Mouse (Mus musculus): ENCODE measurements around the gene Myo5c.

The Myo5c gene

DNA sequence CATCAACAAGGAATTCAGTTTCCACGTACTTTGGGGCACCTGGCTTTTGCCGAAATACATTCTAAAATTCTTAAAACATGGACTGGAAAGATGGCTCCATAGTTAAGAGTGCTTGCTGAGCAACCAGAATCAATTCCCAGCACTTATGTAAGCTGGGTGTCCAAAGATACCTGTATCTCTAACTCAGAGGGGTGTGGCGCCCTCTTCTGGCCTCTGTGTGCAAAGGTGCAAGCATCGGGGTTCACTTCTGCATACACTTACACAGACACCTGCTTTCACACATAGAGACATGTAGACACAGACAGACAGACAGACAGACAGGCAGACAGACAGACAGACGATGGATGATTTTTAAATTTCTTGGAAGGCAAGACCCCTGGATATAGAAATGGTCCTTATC lies 49.0 kb downstream of the Myo5c start:
- peak; percentile 35 to 74 for DNase-seq (ENCODE audit: low spot score in 2 of 2)

DNA sequence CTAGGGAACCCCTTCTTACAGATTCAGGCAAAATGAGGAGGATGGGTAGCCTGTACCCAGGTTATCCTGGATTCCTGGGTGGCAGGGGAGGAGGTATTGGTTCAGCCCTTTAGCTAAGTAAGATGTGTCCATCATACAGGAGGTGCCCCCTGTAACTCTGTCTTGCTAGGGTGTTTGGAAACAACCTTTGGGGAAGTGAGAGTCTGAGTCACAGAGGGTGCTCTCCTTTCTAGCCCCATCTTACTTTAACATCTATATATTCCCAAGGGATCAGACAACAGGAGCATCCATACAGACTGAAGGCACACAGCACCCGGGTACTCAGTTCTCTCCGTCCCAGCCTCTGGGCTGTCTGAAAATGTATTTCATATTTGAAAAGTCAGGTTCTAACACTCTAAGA lies 50.4 kb downstream of the Myo5c start:
- DNase-seq (ENCODE audit: low spot score in 2 of 2) = no peak

DNA sequence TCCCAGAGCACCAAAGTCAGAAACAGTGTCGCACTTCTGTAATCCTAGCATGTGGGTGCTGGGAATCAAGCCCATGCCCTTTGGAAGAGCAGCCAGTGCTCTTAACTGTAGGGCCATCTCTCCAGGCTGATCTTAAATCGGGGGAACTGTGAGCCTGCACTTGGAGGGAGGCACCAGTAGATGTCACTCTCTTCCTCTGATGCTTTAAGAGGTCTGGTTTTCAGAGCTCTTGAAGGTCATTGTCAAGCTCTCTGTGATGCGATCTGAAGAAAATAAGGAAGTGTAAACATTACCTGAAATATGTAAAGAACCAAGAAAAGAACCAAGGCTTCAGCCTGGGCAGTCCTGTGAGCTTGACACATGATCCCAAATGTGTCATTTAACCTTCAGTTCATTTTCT lies 51.0 kb downstream of the Myo5c start:
- DNase-seq (ENCODE audit: low spot score in 2 of 2) = no peak

DNA sequence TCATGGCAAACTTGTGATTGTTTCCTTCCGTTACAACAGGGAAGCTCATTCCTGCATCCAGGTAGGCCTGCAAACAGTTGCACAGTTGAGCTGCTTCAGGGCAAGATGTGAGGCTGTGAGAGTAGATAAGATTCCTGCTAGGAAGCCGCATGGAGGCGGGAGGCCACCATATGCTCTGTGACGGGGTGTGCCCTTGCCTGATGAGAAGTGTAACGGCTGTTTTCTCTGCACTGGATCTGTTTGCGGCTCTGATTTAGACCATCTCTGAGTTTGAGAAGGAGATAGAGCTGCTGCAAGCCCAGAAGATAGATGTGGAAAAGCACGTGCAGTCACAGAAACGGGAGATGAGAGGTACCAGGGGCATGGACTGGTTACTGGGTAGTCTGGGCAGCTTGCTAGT lies 51.8 kb downstream of the Myo5c start:
- no peak for DNase-seq (ENCODE audit: low spot score in 2 of 2)

GRCm38 (mm10) chr9:75285363-75285762 lies 53.5 kb downstream of the Myo5c start:
- DNase-seq (ENCODE audit: low spot score in 2 of 2) = no peak

DNA sequence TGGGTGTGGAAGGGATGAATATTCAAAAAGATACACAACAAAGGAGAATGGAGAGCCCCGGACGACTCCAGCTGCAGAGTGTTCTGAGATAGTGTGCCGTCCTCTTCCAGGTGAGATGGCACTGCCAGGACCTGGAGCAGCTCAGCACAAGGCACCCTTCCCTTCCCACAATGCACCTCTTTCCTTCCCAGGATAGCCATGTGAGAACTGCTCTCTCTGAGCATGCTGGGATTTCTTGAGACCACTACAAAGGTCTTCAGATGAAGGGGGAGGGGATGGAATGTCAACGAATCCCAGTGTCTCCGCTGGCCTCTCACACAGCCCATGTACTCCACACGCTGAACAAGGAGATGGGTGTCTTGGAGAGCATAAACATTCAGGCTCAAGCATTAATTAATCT lies 55.8 kb downstream of the Myo5c start:
- DNase-seq (ENCODE audit: low spot score in 2 of 2) = no peak

- no peak for DNase-seq (ENCODE audit: low spot score in 2 of 2)
Observed at GRCm38 (mm10) chr9:75289545-75289944, 57.7 kb downstream of the Myo5c start.

GRCm38 (mm10) chr9:75299342-75299741 lies 67.5 kb downstream of the Myo5c start:
- DNase-seq (ENCODE audit: low spot score in 2 of 2) = no peak

GRCm38 (mm10) chr9:75303033-75303432 lies 71.2 kb downstream of the Myo5c start:
- no peak for DNase-seq (ENCODE audit: low spot score in 2 of 2)

DNA sequence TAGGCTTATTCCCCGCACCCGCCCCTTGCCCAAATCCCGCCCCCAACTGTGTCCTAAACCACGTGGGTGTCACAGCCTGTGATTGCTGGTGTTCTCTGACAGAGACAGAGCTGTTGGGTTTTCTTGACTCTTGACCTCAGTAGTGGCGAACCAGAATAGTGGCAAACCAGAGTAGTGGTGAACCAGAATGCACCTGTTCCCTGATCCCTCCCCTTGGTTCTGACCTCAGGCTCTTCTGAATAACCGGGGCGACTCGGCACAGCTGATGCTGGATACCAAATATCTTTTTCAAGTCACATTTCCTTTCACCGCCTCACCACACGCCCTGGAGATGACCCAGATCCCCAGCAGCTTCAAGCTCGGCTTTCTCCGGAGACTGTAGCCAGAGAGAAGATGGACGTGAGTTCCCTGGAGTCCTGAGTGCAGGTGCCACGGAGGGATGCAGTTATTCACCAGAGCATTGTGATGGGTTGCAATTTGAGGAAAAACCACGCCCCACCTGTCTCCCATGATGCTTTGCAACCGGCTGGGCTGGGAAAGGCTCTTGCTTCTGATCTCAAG lies 72.0 kb downstream of the Myo5c start:
- DNase-seq (ENCODE audit: low spot score in 2 of 2) = no peak

DNA sequence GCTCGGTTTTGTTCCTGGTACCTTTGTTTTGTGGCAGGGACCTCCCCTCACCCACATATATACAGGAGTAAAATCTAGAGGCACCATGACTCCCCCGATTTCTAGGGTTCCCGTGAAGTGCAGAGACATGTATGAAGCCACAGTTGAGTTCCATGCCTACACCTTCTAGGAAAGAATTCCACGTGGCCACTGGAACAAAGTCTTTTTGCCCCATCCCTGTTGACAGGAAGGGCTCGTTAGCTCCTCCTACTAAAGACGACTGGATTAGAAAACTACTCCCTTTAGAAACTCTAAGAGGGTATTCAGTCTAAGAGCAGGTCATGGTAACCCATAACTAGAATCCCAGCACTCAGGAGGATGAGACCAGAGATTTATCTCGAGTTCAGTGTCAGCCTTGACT lies 72.5 kb downstream of the Myo5c start:
- DNase-seq (ENCODE audit: low spot score in 2 of 2) = no peak

- no peak for DNase-seq (ENCODE audit: low spot score in 2 of 2)
Observed at GRCm38 (mm10) chr9:75306126-75306898, 74.5 kb downstream of the Myo5c start, which contains the start of gene Gnb5. Gene Gnb5 (plus strand): TSS chr9:75306288.

DNA sequence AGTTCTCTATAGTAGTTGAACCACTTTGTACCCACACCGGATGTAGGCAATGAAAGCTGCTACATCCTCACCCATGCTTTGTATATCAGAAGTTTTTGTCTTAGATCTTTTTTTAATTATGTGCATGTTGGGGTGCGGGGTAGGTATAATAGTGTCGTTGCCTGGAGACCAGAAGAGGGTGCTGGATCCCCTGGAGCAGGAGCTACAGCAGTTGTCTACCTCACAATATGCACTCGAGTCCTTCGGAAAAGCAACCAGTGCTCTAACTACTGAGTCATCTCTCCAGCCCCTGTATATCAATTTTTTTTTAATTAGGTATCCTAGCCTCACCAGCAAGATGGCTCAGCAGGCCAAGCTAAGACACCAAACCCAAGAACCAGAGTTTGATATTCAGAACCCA lies 75.2 kb downstream of the Myo5c start:
- no peak for DNase-seq (ENCODE audit: low spot score in 2 of 2)

DNA sequence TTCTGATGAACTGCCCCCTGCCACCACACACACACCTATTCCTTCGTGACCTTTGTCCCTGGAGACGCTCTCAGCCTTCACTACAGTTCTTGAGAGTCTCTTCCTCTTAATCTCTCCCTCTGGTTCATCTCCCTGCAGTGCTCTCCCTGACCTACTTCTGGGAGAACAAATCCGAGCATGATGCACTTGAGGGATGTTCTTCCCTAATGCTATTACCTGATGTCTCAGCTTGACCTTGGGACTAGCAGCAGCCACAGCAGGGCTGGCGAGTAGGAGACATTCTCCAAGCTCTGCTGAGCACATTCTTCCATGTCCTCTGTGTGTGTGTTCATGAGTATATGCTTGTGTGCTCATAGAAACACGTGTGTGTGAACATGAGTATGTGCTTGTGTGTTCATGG lies 76.8 kb downstream of the Myo5c start:
- no peak for DNase-seq (ENCODE audit: low spot score in 2 of 2)

DNA sequence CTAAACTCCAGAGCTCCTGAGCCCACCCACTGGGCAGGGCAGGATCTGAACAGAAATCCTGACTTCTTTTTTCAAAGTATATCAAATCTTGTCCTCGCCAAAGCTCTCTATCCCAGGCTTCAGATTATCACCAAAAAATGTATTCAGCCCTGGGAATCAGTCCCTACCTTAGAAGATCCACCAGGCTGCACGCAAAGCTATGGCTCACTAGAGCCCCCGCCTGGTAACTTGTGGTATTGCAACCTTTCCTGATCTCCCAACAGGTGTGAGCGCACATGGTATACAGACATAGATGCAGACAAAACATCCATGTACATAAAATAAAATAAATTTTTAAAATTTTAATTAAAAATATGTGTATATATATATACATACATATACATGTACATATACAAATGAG lies 80.2 kb downstream of the Myo5c start:
- DNase-seq (ENCODE audit: low spot score in 2 of 2) = peak; percentile 54 to 88

GRCm38 (mm10) chr9:75313138-75313831 lies 81.5 kb downstream of the Myo5c start:
- no peak for DNase-seq (ENCODE audit: low spot score in 2 of 2)

GRCm38 (mm10) chr9:75313832-75314516 lies 82.2 kb downstream of the Myo5c start:
- DNase-seq (ENCODE audit: low spot score in 2 of 2) = peak; percentile 41 to 79

DNA sequence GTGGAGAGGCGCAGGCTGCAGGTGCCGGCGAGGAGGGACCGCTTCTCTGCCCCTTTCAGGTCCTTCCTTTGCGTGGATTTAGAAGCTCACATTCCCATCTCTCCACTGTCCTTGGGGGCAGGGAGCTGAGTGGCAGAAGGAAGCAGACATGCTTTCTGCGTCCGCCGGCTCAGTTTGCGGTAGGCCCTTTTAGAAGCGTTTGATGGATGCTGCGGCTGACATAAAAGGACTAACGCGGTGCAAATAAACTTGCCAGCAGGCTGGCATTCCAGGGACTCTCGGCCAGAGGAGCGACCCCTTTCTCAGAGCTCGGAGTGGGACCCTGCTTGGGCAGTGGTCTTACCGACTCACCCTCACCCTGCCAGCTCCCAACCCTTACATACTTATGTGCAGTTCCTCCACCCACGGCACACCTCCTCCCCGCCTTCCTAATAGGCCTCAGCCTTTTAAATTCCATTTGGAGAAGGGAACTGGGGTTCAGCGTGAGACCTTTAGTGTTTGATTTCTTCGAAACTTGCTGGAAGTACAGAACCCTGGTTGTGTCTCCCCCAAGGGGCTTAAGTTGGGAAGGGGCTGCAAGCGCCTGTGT lies 82.8 kb downstream of the Myo5c start:
- no peak for DNase-seq (ENCODE audit: low spot score in 2 of 2)

GRCm38 (mm10) chr9:75315238-75315637 lies 83.4 kb downstream of the Myo5c start:
- DNase-seq (ENCODE audit: low spot score in 2 of 2) = no peak

DNA sequence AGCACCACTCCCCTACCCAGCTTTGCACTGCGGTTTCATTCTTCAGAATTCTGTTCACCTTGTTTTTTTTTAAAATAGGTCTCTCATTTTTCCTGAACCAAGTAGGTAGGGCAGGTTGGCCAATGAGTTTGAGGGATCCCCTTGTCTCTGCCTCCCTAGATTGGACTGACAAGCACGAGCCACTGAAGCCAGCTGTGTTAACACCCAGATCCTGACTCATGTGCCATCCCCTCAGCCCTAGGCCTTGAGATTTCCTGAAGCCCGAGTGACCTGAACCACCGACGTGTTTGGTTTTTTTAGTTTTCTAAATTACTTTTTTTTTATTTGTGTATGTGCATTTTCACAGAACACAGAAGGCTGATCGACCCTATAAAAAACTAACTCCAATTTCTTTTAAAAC lies 85.0 kb downstream of the Myo5c start:
- no peak for DNase-seq (ENCODE audit: low spot score in 2 of 2)

- no peak for DNase-seq (ENCODE audit: low spot score in 2 of 2)
Observed at GRCm38 (mm10) chr9:75318196-75318595, 86.4 kb downstream of the Myo5c start.

GRCm38 (mm10) chr9:75319365-75319764 lies 87.5 kb downstream of the Myo5c start:
- DNase-seq (ENCODE audit: low spot score in 2 of 2) = no peak

All from spleen, postnatal 4 days (tissue).